Mouse (Mus musculus) limb, embryonic 15.5 days (tissue): ENCODE results near the gene Ttyh2. TPM values are rescaled to one million over a fixed set of nuclear protein-coding genes. Genes with fewer than 3 reads are reported as not detected.

Experiments
- ATAC-seq: fragments of 200-750 bp; cut with Nextera tagmentation; 2 replicates; pipeline ENCODE4 v1.8.0; 2017; ENCODE audit warnings: low read depth, moderate TSS enrichment; ENCODE audit not compliant: insufficient number of reproducible peaks, low FRiP score, low TSS enrichment
- H3K27ac ChIP-seq: fragments of 300-500 bp; sonication (generic); 2 replicates; pipeline ENCODE4 v1.5.1; 2015; ENCODE audit warnings: moderate library complexity, mild to moderate bottlenecking, inconsistent platforms
- H3K27me3 ChIP-seq: fragments of 300-500 bp; sonication (generic); 2 replicates; pipeline ENCODE4 v1.6.1; 2015; ENCODE audit warnings: inconsistent platforms
- H3K36me3 ChIP-seq: fragments of 300-500 bp; sonication (generic); 2 replicates; pipeline ENCODE4 v1.6.1; 2015; ENCODE audit warnings: inconsistent platforms
- H3K4me1 ChIP-seq: fragments of 300-500 bp; sonication (generic); 2 replicates; pipeline ENCODE4 v1.6.1; 2015; ENCODE audit warnings: inconsistent platforms
- H3K4me2 ChIP-seq: fragments of 300-500 bp; sonication (generic); 2 replicates; pipeline ENCODE4 v1.6.1; 2015; ENCODE audit warnings: mild to moderate bottlenecking, inconsistent platforms
- H3K4me3 ChIP-seq: fragments of 300-500 bp; sonication (generic); 2 replicates; pipeline ENCODE4 v1.5.1; 2015; ENCODE audit warnings: mild to moderate bottlenecking, inconsistent platforms
- H3K9ac ChIP-seq: fragments of 300-500 bp; sonication (generic); 2 replicates; pipeline ENCODE4 v1.6.1; 2015; ENCODE audit warnings: inconsistent platforms
- H3K9me3 ChIP-seq: fragments of 300-500 bp; sonication (generic); 2 replicates; pipeline ENCODE4 v1.6.1; 2016; ENCODE audit warnings: inconsistent platforms
- WGBS: fragments of 180-500 bp; shearing (Covaris S2); methylation state at CpG from one replicate; pipeline ENCODE4 v1.1.7; 2015; 5-methylcytosine and 5-hydroxymethylcytosine counted together
- polyA plus RNA-seq: library from polyadenylated mRNA; unstranded; fragments of >200 nt; fragmentation: Nextera tagmentation; extraction: Ambion mirVana; gene quantifications from 2 replicates; pipeline ENCODE4 v1.2.1, GENCODE M21; 2015

Gene Ttyh2
- polyA plus RNA-seq, 1 experiment from 2014 or later = 22.4 TPM

DNA sequence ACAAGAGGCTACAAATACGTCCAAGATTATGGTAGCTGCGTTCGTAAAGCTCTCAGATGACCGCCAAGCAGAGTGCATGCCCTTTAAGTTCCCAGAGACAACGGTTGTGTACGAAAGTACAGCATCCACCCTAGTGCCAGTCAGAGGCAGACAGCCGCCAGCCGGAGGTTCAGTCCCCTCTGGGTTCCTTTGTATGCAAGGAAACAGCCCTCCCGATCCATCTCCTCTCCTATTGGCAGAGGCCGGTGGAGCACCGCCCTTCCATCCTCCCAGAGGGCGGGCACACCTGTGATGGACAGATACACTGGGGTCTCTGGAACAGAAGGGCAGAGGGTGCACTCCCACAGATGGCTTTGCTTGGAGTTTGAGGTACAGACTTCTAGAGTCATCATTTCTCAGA is 33.0 kb upstream of the Ttyh2 start:
- Histone ChIP-seq H3K4me3 (no peak overlapping the region), H3K27me3 (peaks cover 27% of the 10 kb centered on the region), H3K36me3 (no peaks in the 10 kb centered on the region), H3K9me3 (no peaks in the 10 kb centered on the region), H3K27ac (no peak overlapping the region), H3K4me2 (no peak overlapping the region), H3K9ac (no peak overlapping the region), H3K4me1 (peaks cover 12% of the 10 kb centered on the region)
- WGBS = 65% methylated on average over 12 of the region's 12 CpGs
- ATAC-seq = no peak

DNA sequence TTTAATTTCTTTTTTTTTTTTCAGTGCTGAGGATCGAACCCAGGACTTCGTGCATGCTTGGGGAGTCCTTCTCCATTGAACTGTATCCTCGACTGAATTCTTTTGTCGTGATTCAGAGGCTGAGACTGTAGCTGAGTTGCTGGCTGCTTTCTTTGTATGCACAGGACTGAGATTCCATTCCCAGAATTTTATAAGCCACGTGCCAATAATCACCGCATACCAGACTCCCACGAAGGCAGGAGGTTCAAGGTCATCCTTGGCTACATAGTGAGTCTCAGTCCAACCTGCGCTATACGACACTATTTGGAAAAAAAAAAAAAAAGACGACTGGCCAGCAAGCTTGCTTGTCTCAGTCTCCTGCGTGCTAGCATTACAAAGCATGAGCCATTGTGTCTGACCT is 32.3 kb upstream of the Ttyh2 start:
- peaks cover 19% of the 10 kb centered on the region for H3K27me3 ChIP-seq
- H3K9ac ChIP-seq = no peak overlapping the region
- no peaks in the 10 kb centered on the region for H3K36me3 ChIP-seq
- H3K4me1 ChIP-seq = peaks cover 12% of the 10 kb centered on the region
- WGBS = 58% methylated on average over 11 of the region's 11 CpGs
- no peak overlapping the region for H3K4me2 ChIP-seq
- no peak overlapping the region for H3K4me3 ChIP-seq
- H3K27ac ChIP-seq = no peak overlapping the region
- no peak for ATAC-seq
- H3K9me3 ChIP-seq = no peaks in the 10 kb centered on the region

- H3K27ac ChIP-seq = no peak overlapping the region
- no peak overlapping the region for H3K4me3 ChIP-seq
- H3K4me2 ChIP-seq = no peak overlapping the region
- ATAC-seq = no peak
- no peaks in the 10 kb centered on the region for H3K36me3 ChIP-seq
- peaks cover 11% of the 10 kb centered on the region for H3K27me3 ChIP-seq
- 42% methylated on average over 2 of the region's 2 CpGs for WGBS
- H3K4me1 ChIP-seq = peaks cover 12% of the 10 kb centered on the region
- no peaks in the 10 kb centered on the region for H3K9me3 ChIP-seq
- H3K9ac ChIP-seq = no peak overlapping the region
These were observed 31.1 kb upstream of the Ttyh2 start for GRCm38 (mm10) chr11:114644122-114644521.

GRCm38 (mm10) chr11:114649510-114649909 is 25.7 kb upstream of the Ttyh2 start:
- WGBS = 69% methylated on average over 4 of the region's 4 CpGs
- ATAC-seq = no peak

DNA sequence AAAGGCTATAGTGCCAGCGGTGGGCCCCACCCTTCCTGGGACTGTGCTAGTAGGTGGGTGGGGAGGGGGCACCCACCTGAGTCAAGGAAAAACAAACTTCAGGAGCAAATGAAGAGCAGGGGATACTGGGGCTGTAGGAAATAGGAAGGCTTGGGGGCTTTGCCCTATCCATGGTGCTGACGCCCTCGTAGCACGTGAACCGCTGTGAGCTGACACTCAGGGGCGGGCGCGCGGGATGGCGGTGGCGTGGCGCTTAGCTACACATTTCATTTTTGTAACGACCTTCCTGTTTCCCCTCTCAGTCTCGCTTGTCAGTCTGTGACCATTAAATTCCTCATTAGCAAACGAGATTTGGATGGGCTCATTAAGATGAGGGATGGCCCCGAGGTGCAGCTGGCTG is 22.7 kb upstream of the Ttyh2 start:
- no peak overlapping the region for H3K27ac ChIP-seq
- no peak overlapping the region for H3K4me2 ChIP-seq
- H3K27me3 ChIP-seq = peaks cover 25% of the 10 kb centered on the region; the same call in 1 of the 2 replicates
- H3K4me3 ChIP-seq = no peak overlapping the region
- ATAC-seq = no peak
- no peaks in the 10 kb centered on the region for H3K9me3 ChIP-seq
- H3K4me1 ChIP-seq = peaks cover 3% of the 10 kb centered on the region; the same call in 1 of the 2 replicates
- 5% methylated on average over 16 of the region's 16 CpGs for WGBS
- H3K36me3 ChIP-seq = no peaks in the 10 kb centered on the region
- H3K9ac ChIP-seq = no peak overlapping the region

More at GRCm38 (mm10) chr11:114649510-114649909, 25.7 kb upstream of the Ttyh2 start:
- no peak overlapping the region for H3K9ac ChIP-seq
- H3K27ac ChIP-seq = no peak overlapping the region
- peaks cover 6% of the 10 kb centered on the region; the same call in 1 of the 2 replicates for H3K27me3 ChIP-seq
- no peak overlapping the region for H3K4me2 ChIP-seq
- H3K36me3 ChIP-seq = no peaks in the 10 kb centered on the region
- H3K9me3 ChIP-seq = no peaks in the 10 kb centered on the region
- H3K4me1 ChIP-seq = peaks cover 3% of the 10 kb centered on the region; the same call in 1 of the 2 replicates
- no peak overlapping the region for H3K4me3 ChIP-seq

DNA sequence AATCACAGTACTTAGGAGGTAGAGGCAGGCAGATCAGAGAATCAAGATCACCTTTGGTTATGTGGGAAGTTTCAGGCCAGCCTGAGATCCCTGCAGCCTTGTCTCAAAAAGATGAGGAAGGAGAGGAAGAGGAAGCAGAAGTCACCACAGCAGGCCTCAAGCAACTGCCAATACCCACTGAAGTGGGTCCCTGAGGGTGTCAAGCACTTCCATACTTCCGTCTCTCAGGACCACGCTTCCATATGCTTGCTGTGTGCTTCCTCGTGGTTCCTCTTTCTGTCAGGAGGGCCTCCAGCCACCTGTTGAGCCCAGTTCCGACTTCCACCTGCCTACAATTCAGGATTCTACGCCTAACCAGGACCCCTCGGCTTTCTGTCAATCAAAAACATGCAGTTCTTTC is 21.6 kb upstream of the Ttyh2 start:
- Histone ChIP-seq H3K9me3 (no peaks in the 10 kb centered on the region), H3K9ac (no peak overlapping the region), H3K27me3 (peaks cover 27% of the 10 kb centered on the region; the same call in 1 of the 2 replicates), H3K4me3 (no peak overlapping the region), H3K36me3 (no peaks in the 10 kb centered on the region), H3K4me1 (peaks cover 3% of the 10 kb centered on the region; the same call in 1 of the 2 replicates), H3K4me2 (no peak overlapping the region), H3K27ac (no peak overlapping the region)
- 74% methylated on average over 6 of the region's 6 CpGs for WGBS
- ATAC-seq = no peak

DNA sequence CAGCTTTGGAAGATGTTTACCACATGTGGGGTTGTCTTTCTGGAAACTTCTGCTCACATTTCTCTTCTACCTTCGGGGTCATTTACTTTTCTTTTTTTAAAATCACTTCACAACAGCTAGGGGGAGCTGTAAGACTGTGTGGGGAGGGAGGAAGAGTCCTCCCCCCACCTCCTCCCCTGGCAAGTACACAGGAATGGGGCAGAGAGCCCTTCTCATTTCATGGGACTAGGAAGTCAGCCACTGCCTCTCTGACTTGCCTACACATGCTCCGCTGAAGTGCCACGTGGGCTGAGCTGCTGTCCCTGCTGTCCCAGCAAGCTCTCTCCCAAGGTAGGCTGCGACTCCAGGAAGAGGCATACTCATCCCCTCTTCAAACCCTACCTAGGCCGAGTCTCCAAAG is 20.7 kb upstream of the Ttyh2 start:
- no peaks in the 10 kb centered on the region for H3K36me3 ChIP-seq
- WGBS = 48% methylated on average over 5 of the region's 5 CpGs
- no peak for ATAC-seq
- no peak overlapping the region for H3K4me3 ChIP-seq
- H3K9ac ChIP-seq = no peak overlapping the region
- peaks cover 3% of the 10 kb centered on the region; the same call in 1 of the 2 replicates for H3K4me1 ChIP-seq
- H3K27me3 ChIP-seq = peaks cover 27% of the 10 kb centered on the region; the same call in 1 of the 2 replicates
- H3K27ac ChIP-seq = no peak overlapping the region
- H3K4me2 ChIP-seq = no peak overlapping the region
- no peaks in the 10 kb centered on the region for H3K9me3 ChIP-seq

- Histone ChIP-seq H3K4me3 (no peak overlapping the region), H3K9ac (no peak overlapping the region), H3K9me3 (no peaks in the 10 kb centered on the region), H3K36me3 (no peaks in the 10 kb centered on the region), H3K4me2 (no peak overlapping the region), H3K4me1 (peaks cover 3% of the 10 kb centered on the region; the same call in 1 of the 2 replicates), H3K27ac (no peak overlapping the region), H3K27me3 (peaks cover 27% of the 10 kb centered on the region; the same call in 1 of the 2 replicates)
- ATAC-seq = no peak
- WGBS = 74% methylated on average over 7 of the region's 7 CpGs
These were observed 19.8 kb upstream of the Ttyh2 start for GRCm38 (mm10) chr11:114655350-114656008.

- Histone ChIP-seq H3K9ac (no peak overlapping the region), H3K9me3 (no peaks in the 10 kb centered on the region), H3K27me3 (peaks cover 27% of the 10 kb centered on the region; the same call in 1 of the 2 replicates), H3K4me2 (no peak overlapping the region), H3K27ac (no peak overlapping the region), H3K36me3 (no peaks in the 10 kb centered on the region), H3K4me1 (peaks cover 3% of the 10 kb centered on the region; the same call in 1 of the 2 replicates), H3K4me3 (no peak overlapping the region)
- no peak for ATAC-seq
- WGBS = 35% methylated on average over 23 of the region's 27 CpGs
These were observed 18.1 kb upstream of the Ttyh2 start for GRCm38 (mm10) chr11:114656994-114657644.

- H3K9me3 ChIP-seq = no peaks in the 10 kb centered on the region
- no peak overlapping the region for H3K27ac ChIP-seq
- H3K4me3 ChIP-seq = no peak overlapping the region
- peaks cover under 1% of the 10 kb centered on the region; the same call in 1 of the 2 replicates for H3K4me1 ChIP-seq
- H3K36me3 ChIP-seq = no peaks in the 10 kb centered on the region
- no peak overlapping the region for H3K9ac ChIP-seq
- 17% methylated on average over 7 of the region's 7 CpGs for WGBS
- peaks cover 27% of the 10 kb centered on the region; the same call in 1 of the 2 replicates for H3K27me3 ChIP-seq
- no peak overlapping the region for H3K4me2 ChIP-seq
- ATAC-seq = no peak
These were observed 17.5 kb upstream of the Ttyh2 start for GRCm38 (mm10) chr11:114657737-114658136.

DNA sequence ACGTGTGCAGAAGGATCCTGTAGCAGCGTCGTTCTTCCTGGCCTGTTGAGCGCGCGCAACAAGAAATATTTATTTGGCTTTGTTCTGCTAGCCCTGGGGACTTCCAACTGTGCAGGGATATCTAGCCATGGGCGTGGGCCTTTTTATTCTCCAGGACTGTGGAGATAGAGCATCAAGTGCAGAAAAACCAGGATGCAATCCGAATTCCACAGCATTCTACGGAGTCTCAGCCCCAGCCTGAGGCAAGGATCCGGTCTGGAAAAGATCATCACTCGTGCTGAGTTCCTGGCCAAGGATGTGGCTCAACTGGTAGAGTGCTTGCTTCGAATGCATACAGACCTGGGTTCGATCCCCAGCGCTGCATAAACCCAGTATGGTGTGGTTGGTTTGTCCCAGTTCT is 13.1 kb upstream of the Ttyh2 start:
- H3K9me3 ChIP-seq = no peaks in the 10 kb centered on the region
- no peak for ATAC-seq
- peaks cover 13% of the 10 kb centered on the region; the same call in 1 of the 2 replicates for H3K27me3 ChIP-seq
- no peaks in the 10 kb centered on the region for H3K4me1 ChIP-seq
- H3K4me3 ChIP-seq = no peak overlapping the region
- H3K36me3 ChIP-seq = no peaks in the 10 kb centered on the region
- H3K27ac ChIP-seq = no peak overlapping the region
- 86% methylated on average over 14 of the region's 14 CpGs for WGBS
- H3K9ac ChIP-seq = no peak overlapping the region
- H3K4me2 ChIP-seq = no peak overlapping the region

DNA sequence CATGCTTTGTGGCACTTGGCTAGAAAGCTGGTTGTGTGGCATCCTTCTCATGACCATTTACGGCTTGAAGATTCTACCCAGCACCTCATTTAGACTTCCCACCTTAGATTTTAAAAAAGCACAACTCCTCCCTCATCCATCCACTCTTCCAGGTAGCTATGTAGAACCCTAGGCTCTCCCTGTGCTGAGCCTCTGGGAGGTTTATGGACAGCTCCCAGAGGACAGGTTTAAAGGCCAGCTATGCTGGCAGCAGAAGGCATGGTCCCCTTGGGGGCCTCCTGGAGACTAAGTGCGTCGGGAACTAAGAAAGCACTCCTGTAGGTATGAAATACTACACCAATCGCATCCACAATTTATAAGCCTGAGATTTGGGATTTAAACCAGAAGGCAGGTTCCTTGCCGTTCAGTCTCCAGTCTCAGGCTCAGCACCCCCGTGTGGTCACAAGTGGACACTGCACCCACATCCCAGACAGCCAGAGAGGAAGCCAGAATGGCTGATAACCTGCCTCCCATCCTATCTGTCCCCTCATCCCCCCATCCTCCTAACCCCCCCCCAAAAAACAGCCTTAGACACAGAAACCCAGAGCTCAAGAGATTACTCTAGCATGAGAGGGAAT is 12.4 kb upstream of the Ttyh2 start:
- H3K9me3 ChIP-seq = no peaks in the 10 kb centered on the region
- ATAC-seq = no peak
- WGBS = 21% methylated on average over 6 of the region's 6 CpGs

More for the DNA sequence above, 12.4 kb upstream of the Ttyh2 start:
- Histone ChIP-seq H3K4me2 (no peak overlapping the region), H3K9ac (no peak overlapping the region), H3K27ac (no peak overlapping the region), H3K4me1 (no peaks in the 10 kb centered on the region), H3K36me3 (no peaks in the 10 kb centered on the region), H3K4me3 (no peak overlapping the region), H3K27me3 (peaks cover 7% of the 10 kb centered on the region; the same call in 1 of the 2 replicates)
